Mouse (Mus musculus): Measurements from ENCODE around the gene Phactr2.

DNA sequence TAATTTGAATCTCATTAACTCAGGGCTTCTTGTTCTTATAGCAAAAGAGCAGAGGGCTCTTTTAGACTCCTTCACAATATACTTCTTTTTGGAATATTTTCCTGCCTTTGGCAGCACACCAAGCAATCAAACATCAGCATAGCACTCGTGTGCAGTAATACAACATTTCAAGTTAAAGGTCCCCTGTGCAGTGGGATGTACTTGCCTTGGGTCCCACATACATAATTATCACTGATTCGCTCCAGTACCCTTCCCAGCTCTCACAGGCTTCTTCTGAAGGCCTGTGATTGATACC, 110.0 kb downstream of the Phactr2 start:
- TF ChIP-seq CTCF (conservative IDR thresholded peaks at IDR 0.05; ENCODE audit: insufficient read depth, insufficient read length, low read depth, low read length) (no peak), POLR2A (IDR thresholded peaks at IDR 0.05; ENCODE audit: low read depth, low read length) (no peak)

Data from kidney, adult 2 months (tissue).